Mouse (Mus musculus) CD4-positive naive resting alpha-beta T cell, adult 57 days (primary cell): ENCODE results near the gene Lhx3. TPM values are rescaled to one million over a fixed set of nuclear protein-coding genes. Genes with fewer than 3 reads are reported as not detected.

Source experiments
- total RNA-seq: library from RNA; stranded (reverse); gene quantifications from one replicate; pipeline ENCODE4 v1.2.4, GENCODE M21; 2023

The Lhx3 gene
- not detected for total RNA-seq

DNA sequence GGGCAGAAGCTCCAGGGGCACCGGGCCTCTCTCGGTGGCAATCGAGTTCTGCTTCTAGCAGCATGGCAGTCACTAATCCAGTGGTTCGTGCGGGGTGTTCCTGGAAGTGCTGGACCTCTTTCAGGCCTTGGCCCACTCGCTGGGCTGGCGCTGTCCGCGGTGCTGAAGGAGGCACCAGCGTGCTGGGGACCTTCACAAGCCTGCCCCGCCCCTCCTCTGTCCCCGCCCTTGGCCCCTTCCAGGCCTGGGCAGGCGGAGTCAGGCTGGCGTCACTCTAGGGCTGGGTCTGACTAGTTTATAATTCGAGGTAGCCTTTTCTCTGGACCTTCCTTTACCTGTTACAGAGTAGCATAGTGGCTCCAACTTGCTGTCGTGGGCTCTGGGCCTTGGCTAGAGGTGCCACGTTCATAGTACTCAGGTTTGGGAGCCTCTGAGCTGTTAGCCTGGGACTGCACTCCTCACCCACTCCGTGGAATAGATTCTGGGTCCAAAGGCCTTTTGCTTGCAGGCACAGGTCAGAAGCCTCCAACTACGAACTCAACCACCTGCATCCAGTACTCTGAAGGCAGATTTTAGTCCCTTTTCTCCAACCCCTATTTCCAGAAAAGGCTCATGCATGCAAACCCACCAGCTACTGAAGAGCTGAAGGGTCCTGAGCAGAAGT is at the start of gene Lhx3:
TSS of gene Lhx3 (minus strand) at position 164 of the 664 bp plus-strand sequence.

DNA sequence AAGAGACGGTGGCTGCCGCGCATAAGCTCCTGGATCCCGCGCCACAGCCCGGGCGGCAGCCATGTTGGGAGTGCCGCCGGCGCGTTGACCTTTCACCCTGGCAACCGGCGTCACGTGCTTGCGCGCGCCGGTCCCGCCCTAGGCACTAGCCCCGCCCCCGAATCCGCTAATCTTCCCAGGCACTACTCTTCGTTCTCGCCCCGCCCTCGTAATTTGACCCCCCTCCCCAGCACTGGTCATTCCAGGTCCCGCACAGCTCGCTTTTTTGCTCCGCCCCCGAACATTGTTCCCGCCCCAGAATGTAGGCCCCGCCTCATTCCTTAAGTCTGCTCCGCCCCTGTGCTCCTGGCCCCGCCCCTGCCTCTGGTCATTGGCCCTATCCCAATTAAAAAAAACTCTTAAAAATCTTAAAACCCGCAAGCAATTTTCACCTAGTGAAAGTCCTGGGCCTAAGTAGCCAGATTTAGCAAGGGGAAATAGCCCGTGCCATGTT is 29.2 kb upstream of the Lhx3 start, which contains the start of gene Qsox2:
TSS of gene Qsox2 (minus strand) at position 236 of the 493 bp plus-strand sequence.

Other genes with a start within 250 kb of the Lhx3 start
- 64.4 TPM for gene Camsap1, start 225.0 kb downstream of the Lhx3 start, total RNA-seq
- gene Ubac1, start 186.5 kb downstream of the Lhx3 start, total RNA-seq, result 46.6 TPM
- 8.1 TPM for gene Nacc2, start 85.1 kb downstream of the Lhx3 start, total RNA-seq
- 7.1 TPM for gene Qsox2, start 29.2 kb upstream of the Lhx3 start, total RNA-seq
- gene Ccdc187, start 86.3 kb upstream of the Lhx3 start, total RNA-seq, result 0.06 TPM
- 29.5 TPM for gene Gpsm1, start 107.2 kb upstream of the Lhx3 start, total RNA-seq
- 10.1 TPM for gene Dnlz, start 143.8 kb upstream of the Lhx3 start, total RNA-seq
- 9.0 TPM for gene Card9, start 152.6 kb upstream of the Lhx3 start, total RNA-seq
- gene Snapc4, start 172.4 kb upstream of the Lhx3 start, total RNA-seq, result 112 TPM
- 138 TPM for gene Entr1, start 181.0 kb upstream of the Lhx3 start, total RNA-seq
- gene Pmpca, start 181.1 kb upstream of the Lhx3 start, total RNA-seq, result 80.1 TPM
- 32.6 TPM for gene Inpp5e, start 200.9 kb upstream of the Lhx3 start, total RNA-seq
- gene Sec16a, start 236.9 kb upstream of the Lhx3 start, total RNA-seq, result 82.1 TPM